Mouse (Mus musculus) E14TG2a.4 (cell line): ENCODE measurements around the gene Gal3st1.

Experiments used
- CTCF ChIP-seq: conservative IDR thresholded peaks from 2 replicates; pipeline ENCODE4 v1.5.1; 2014; ENCODE audit warnings: low read length
- NANOG ChIP-seq: IDR thresholded peaks from 2 replicates; pipeline ENCODE4 v1.6.1; 2014; ENCODE audit warnings: borderline replicate concordance, low read length, mixed read lengths
- POU5F1 ChIP-seq: IDR thresholded peaks from 2 replicates; pipeline ENCODE4 v1.6.1; 2014; ENCODE audit warnings: low read length, borderline replicate concordance

DNA sequence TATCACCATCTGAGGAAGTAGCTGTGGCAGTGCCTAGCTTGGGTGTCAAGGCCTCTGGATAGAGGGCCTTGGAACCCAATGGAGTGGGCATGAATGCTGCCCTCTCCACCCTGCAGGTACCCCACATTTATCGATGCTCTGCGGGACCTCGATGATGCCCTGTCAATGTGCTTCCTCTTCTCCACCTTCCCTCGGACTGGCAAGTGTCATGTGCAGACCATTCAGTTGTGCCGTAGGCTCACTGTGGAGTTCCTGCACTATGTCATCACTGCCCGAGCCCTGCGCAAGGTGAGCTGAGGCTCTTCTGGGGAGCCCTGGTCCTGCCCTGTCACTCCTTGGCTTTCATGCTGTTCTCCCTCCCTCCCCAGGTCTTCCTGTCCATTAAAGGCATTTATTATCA is 10.4 kb upstream of the Gal3st1 start:
- no peak for TF ChIP-seq CTCF
- no peak for TF ChIP-seq NANOG
- TF ChIP-seq POU5F1, result no peak
